Mouse (Mus musculus) T-helper 1 cell (primary cell): Measurements from ENCODE around the gene Atxn3.

Source experiments
- in situ Hi-C: fragments of 300-600 bp; cut with MboI, MseI; formaldehyde crosslinking; loops from one replicate; pipeline ENCODE4 v1.15.1; 2025; ENCODE audit warnings: high pct_unique_total_duplicates

The Atxn3 gene

GRCm38 (mm10) chr12:101957942-101958544 is at the start of gene Atxn3:
Gene Atxn3, minus strand, starts transcription at chr12:101958246.
- in situ Hi-C loops = no loop called here

- in situ Hi-C loops = no loop called here
Measured at GRCm38 (mm10) chr12:102000785-102001184, 42.7 kb upstream of the Atxn3 start.

GRCm38 (mm10) chr12:101998929-101999328 is 40.9 kb upstream of the Atxn3 start:
- in situ Hi-C loops = no loop called here

- in situ Hi-C loops = loop anchor here (5.0 kb wide), 1 partner anchor 387 kb away; no protein-coding TSS in a partner anchor
Measured at GRCm38 (mm10) chr12:101994576-101995467, 36.8 kb upstream of the Atxn3 start.

GRCm38 (mm10) chr12:101987659-101988058 is 29.6 kb upstream of the Atxn3 start:
- in situ Hi-C loops = no loop called here

- in situ Hi-C loops = no loop called here
Measured at GRCm38 (mm10) chr12:101985110-101985509, 27.1 kb upstream of the Atxn3 start.

GRCm38 (mm10) chr12:101982977-101983376 is 24.9 kb upstream of the Atxn3 start:
- in situ Hi-C loops = no loop called here

- in situ Hi-C loops = no loop called here
Measured at GRCm38 (mm10) chr12:101981559-101981958, 23.5 kb upstream of the Atxn3 start.

- in situ Hi-C loops = no loop called here
Measured at GRCm38 (mm10) chr12:101980266-101980665, 22.2 kb upstream of the Atxn3 start.

GRCm38 (mm10) chr12:101979213-101979750 is 21.2 kb upstream of the Atxn3 start:
- in situ Hi-C loops = loop anchor here (10.0 kb wide), 1 partner anchor 894 kb away; the partner anchor contains the start of gene Ppp4r3a

- in situ Hi-C loops = loop anchor here (10.0 kb wide), 1 partner anchor 894 kb away; the partner anchor contains the start of gene Ppp4r3a
Measured at GRCm38 (mm10) chr12:101978588-101978987, 20.5 kb upstream of the Atxn3 start.

- in situ Hi-C loops = loop anchor here (10.0 kb wide), 1 partner anchor 893 kb away; the partner anchor contains the start of gene Ppp4r3a
Measured at GRCm38 (mm10) chr12:101978162-101978561, 20.1 kb upstream of the Atxn3 start.

- in situ Hi-C loops = loop anchor here (10.0 kb wide), 1 partner anchor 893 kb away; the partner anchor contains the start of gene Ppp4r3a
Measured at GRCm38 (mm10) chr12:101977404-101977915, 19.4 kb upstream of the Atxn3 start.

GRCm38 (mm10) chr12:101976651-101977403 is 18.8 kb upstream of the Atxn3 start:
- in situ Hi-C loops = loop anchor here (10.0 kb wide), 1 partner anchor 892 kb away; the partner anchor contains the start of gene Ppp4r3a

- in situ Hi-C loops = loop anchor here (10.0 kb wide), 1 partner anchor 891 kb away; the partner anchor contains the start of gene Ppp4r3a
Measured at GRCm38 (mm10) chr12:101975601-101976571, 17.8 kb upstream of the Atxn3 start, which contains the start of gene Cpsf2. Gene Cpsf2, plus strand, starts transcription at chr12:101975988.

GRCm38 (mm10) chr12:101975167-101975600 is 17.1 kb upstream of the Atxn3 start:
- in situ Hi-C loops = loop anchor here (10.0 kb wide), 1 partner anchor 890 kb away; the partner anchor contains the start of gene Ppp4r3a

GRCm38 (mm10) chr12:101974571-101974970 is 16.5 kb upstream of the Atxn3 start:
- in situ Hi-C loops = loop anchor here (10.0 kb wide), 1 partner anchor 890 kb away; the partner anchor contains the start of gene Ppp4r3a

- in situ Hi-C loops = loop anchor here (10.0 kb wide), 1 partner anchor 887 kb away; the partner anchor contains the start of gene Ppp4r3a
Measured at GRCm38 (mm10) chr12:101972230-101972629, 14.2 kb upstream of the Atxn3 start.

GRCm38 (mm10) chr12:101971311-101971710 is 13.3 kb upstream of the Atxn3 start:
- in situ Hi-C loops = loop anchor here (10.0 kb wide), 1 partner anchor 887 kb away; the partner anchor contains the start of gene Ppp4r3a
